Mouse (Mus musculus) adrenal gland, adult 2 months (tissue): ENCODE measurements around the gene Nppa. TPM values are rescaled to one million over a fixed set of nuclear protein-coding genes. Genes with fewer than 3 reads are reported as not detected.
"Not testable (repeated sequence)": the region's sequence is repeated elsewhere in the genome, so short reads cannot be mapped to it uniquely, and the experiment has no call there.

ENCODE experiments used
- DNase-seq: peaks from one replicate; pipeline ENCODE4 v3.0.0; 2021
- polyA plus RNA-seq: library from polyadenylated mRNA; depleted of rRNA; stranded (reverse); fragments of >200 nt; gene quantifications from 2 replicates; pipeline ENCODE4 v1.2.3, GENCODE M21; 2012
- total RNA-seq, 2 experiments: library from RNA; stranded (reverse); gene quantifications; 2 replicates each; pipeline ENCODE4 v1.2.3; 2021

Gene Nppa
- total and polyA plus RNA-seq, 3 experiments = not detected

- no peak for DNase-seq
Measured at GRCm38 (mm10) chr4:148011332-148011731, 10.8 kb downstream of the Nppa start.

- no peak for DNase-seq
Measured at GRCm38 (mm10) chr4:148012216-148012615, 11.7 kb downstream of the Nppa start.

- no peak for DNase-seq
Measured at GRCm38 (mm10) chr4:148015418-148015817, 14.9 kb downstream of the Nppa start.

GRCm38 (mm10) chr4:148016981-148017380 lies 16.5 kb downstream of the Nppa start:
- no peak for DNase-seq

- DNase-seq = no peak
Measured at GRCm38 (mm10) chr4:148018410-148018809, 17.9 kb downstream of the Nppa start.

- DNase-seq = no peak
Measured at GRCm38 (mm10) chr4:148024003-148024402, 23.5 kb downstream of the Nppa start.

GRCm38 (mm10) chr4:148029297-148029696 lies 28.8 kb downstream of the Nppa start:
- DNase-seq = no peak

GRCm38 (mm10) chr4:148030506-148030905 lies 30.0 kb downstream of the Nppa start:
- DNase-seq = no peak

- DNase-seq = no peak
Measured at GRCm38 (mm10) chr4:148033858-148034410, 33.4 kb downstream of the Nppa start.

GRCm38 (mm10) chr4:148035440-148035839 lies 34.9 kb downstream of the Nppa start:
- DNase-seq = no peak

GRCm38 (mm10) chr4:148038079-148038599 lies 37.6 kb downstream of the Nppa start:
- DNase-seq = no peak

- peak; percentile 100 for DNase-seq
Measured at GRCm38 (mm10) chr4:148038600-148039253, 38.2 kb downstream of the Nppa start, which contains the start of the genes Clcn6 and Mthfr. Gene Clcn6, minus strand, starts transcription at chr4:148038821. Gene Mthfr, plus strand, starts transcription at chr4:148039077.

- peak; percentile 45 for DNase-seq
Measured at GRCm38 (mm10) chr4:148039254-148040028, 38.9 kb downstream of the Nppa start.

GRCm38 (mm10) chr4:148040029-148040830 lies 39.7 kb downstream of the Nppa start:
- peak; percentile 59 for DNase-seq

- DNase-seq = peak; percentile 91
Measured at GRCm38 (mm10) chr4:148040933-148041610, 40.5 kb downstream of the Nppa start.

GRCm38 (mm10) chr4:148041611-148042191 lies 41.2 kb downstream of the Nppa start:
- peak; percentile 68 for DNase-seq

GRCm38 (mm10) chr4:148043327-148043726 lies 42.8 kb downstream of the Nppa start:
- DNase-seq = not testable (repeated sequence)

- no peak for DNase-seq
Measured at GRCm38 (mm10) chr4:148044113-148044512, 43.6 kb downstream of the Nppa start.

GRCm38 (mm10) chr4:148046450-148047031 lies 46.0 kb downstream of the Nppa start:
- no peak for DNase-seq

- DNase-seq = not testable (repeated sequence)
Measured at GRCm38 (mm10) chr4:148050396-148050914, 49.9 kb downstream of the Nppa start.
